Mouse (Mus musculus) bone marrow macrophage, adult 2 months (primary cell): ENCODE measurements around the gene Cln5.

Experiments used
- CTCF ChIP-seq: IDR thresholded peaks from 2 replicates; pipeline ENCODE4 v1.5.1; 2012; ENCODE audit warnings: low read depth, mild to moderate bottlenecking, low read length, moderate library complexity
- POLR2A ChIP-seq: IDR thresholded peaks from 2 replicates; pipeline ENCODE4 v1.6.1; 2012; ENCODE audit warnings: mild to moderate bottlenecking, low read depth, low read length, borderline replicate concordance

DNA sequence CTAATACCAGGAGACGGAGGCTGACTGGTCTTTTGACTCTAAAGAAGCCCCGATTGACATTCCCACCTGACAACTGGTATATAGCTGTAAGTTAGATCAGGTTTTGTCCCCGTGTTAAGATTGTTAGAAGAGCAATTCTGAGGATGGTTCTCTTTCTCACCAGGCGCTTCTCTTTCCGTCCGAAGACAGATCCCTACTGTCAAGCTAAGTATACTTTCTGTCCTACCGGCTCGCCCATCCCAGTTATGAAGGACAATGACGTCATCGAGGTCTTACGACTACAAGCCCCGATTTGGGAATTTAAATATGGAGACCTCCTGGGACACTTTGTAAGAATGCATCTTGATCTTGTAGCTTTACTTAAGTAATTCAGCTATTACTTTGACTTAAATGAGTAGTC, 1.5 kb downstream of the Cln5 start:
- TF ChIP-seq CTCF = no peak
- no peak for TF ChIP-seq POLR2A
